Mouse (Mus musculus): Measurements from ENCODE around the gene Olfr92.
A peak's percentile ranks its signal among the peaks of the same experiment; 100 is the strongest.

DNA sequence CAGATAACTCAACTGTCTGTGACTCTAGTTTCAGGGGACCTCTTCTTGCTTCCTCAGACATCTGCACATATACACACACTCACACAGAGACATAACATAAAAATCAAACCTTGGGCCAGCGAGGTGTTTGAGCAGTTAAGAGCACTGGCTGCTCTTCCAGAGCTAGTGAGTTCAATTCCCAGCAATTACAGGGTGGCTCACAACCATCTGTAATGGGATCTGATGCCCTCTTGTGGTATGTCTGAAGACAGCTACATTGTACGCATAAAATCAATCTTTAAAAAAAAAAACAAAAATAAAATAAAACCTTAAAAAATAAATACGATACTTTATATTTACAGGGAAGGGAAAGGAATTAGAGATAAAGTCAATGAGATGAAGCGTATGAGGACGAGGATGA is 35.3 kb downstream of the Olfr92 start:
- TF ChIP-seq CTCF (IDR thresholded peaks at IDR 0.05; ENCODE audit: borderline replicate concordance, extremely low read depth, insufficient read depth, insufficient read length) (peak; percentile 30; the same call in 1 of the 2 replicates), POLR2A (IDR thresholded peaks at IDR 0.05; ENCODE audit: borderline replicate concordance, extremely low read depth, insufficient read depth, insufficient read length, poor library complexity, severe bottlenecking) (no peak)
